Comparison of ENCODE assay signal across 23 mouse cellular contexts in the genomic region with DNA sequence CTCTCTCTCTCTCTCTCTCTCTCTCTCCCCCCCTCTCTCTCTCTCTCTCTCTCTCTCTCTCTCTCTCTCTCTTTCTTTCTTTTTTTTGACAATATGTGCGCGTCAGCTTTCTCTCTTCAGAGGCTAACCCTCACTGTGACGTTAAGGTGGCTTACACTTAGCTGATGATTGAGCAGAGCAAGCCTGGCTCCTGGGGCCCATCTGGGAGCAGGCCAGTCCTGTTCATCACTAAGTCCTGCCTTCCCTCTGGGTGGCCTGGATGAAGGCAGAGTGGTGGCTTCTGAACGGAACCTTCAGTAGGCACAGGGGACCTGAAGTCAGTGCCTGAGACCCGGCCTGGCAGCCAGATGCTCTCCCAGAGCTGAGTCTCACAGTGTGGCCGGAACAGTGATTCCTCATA.
DNase-seq lines count a peak whose midpoint lies in the region; ATAC-seq lines count a peak whose summit lies in the region.
"Had no signal": no experiment of that assay in that cellular context is flagged by ENCODE, and none has a peak within 500 bp of the region (broad histone marks: within the 10 kb centered on the region; RNA-seq: fewer than 3 reads in every experiment).

No protein-coding gene starts in this region.

- no peak overlapping the region for H3K9ac ChIP-seq in neural tube, embryonic 15.5 days (replicated peaks)
- H3K9ac ChIP-seq in limb, embryonic 12.5 days (replicated peaks) = no peak overlapping the region
- no peak overlapping the region for H3K9ac ChIP-seq in forebrain, embryonic 16.5 days (replicated peaks; ENCODE audit: low read depth, low read length)
- H3K9ac ChIP-seq: embryonic facial prominence, embryonic 15.5 days; hindbrain, embryonic 15.5 days; intestine, embryonic 15.5 days; limb, embryonic 13.5 days; liver, embryonic 12.5 days; midbrain, embryonic 15.5 days had no signal

- 59% methylated on average over 6 of the region's 6 CpGs for WGBS in neural tube, embryonic 15.5 days
- WGBS in limb, embryonic 12.5 days = 43% methylated on average over 6 of the region's 6 CpGs
- 73% methylated on average over 6 of the region's 6 CpGs for WGBS in forebrain, embryonic 16.5 days

- no peaks in the 10 kb centered on the region for H3K4me1 ChIP-seq in neural tube, embryonic 15.5 days
- peaks cover 12% of the 10 kb centered on the region; the same call in 1 of the 2 replicates for H3K4me1 ChIP-seq in limb, embryonic 12.5 days (replicated peaks)
- no peaks in the 10 kb centered on the region for H3K4me1 ChIP-seq in forebrain, embryonic 16.5 days (replicated peaks; ENCODE audit: control insufficient read depth, insufficient read depth, low read length)
- H3K4me1 ChIP-seq: hindbrain, embryonic 15.5 days; intestine, embryonic 15.5 days; limb, embryonic 13.5 days; midbrain, embryonic 15.5 days had no signal

- no peaks in the 10 kb centered on the region for H3K27me3 ChIP-seq in neural tube, embryonic 15.5 days (replicated peaks)
- H3K27me3 ChIP-seq in limb, embryonic 12.5 days = no peaks in the 10 kb centered on the region
- no peaks in the 10 kb centered on the region for H3K27me3 ChIP-seq in forebrain, embryonic 16.5 days (replicated peaks; ENCODE audit: control insufficient read depth, insufficient read depth, low read length)
- H3K27me3 ChIP-seq: embryonic facial prominence, embryonic 15.5 days; hindbrain, embryonic 15.5 days; intestine, embryonic 15.5 days; limb, embryonic 13.5 days; liver, embryonic 12.5 days; midbrain, embryonic 15.5 days had no signal

- no peak for ATAC-seq in neural tube, embryonic 15.5 days (ENCODE audit: low FRiP score)
- ATAC-seq in CD4-positive, CD25-positive, alpha-beta regulatory T cell, adult 4 months = peak; percentile 19
- ATAC-seq in limb, embryonic 12.5 days (ENCODE audit: insufficient number of reproducible peaks, insufficient read depth, low FRiP score, low TSS enrichment, low read depth) = peak; percentile 47; the same call in 1 of the 2 replicates
- ATAC-seq in forebrain, embryonic 16.5 days = no peak
- ATAC-seq: intestine, embryonic 15.5 days; midbrain, embryonic 15.5 days; Patski had no signal

- no peak overlapping the region for H3K4me2 ChIP-seq in neural tube, embryonic 15.5 days
- H3K4me2 ChIP-seq in limb, embryonic 12.5 days = no peak overlapping the region
- no peak overlapping the region for H3K4me2 ChIP-seq in forebrain, embryonic 16.5 days (ENCODE audit: low read length)
- H3K4me2 ChIP-seq: limb, embryonic 13.5 days; midbrain, embryonic 15.5 days had no signal

- no peak overlapping the region for H3K4me3 ChIP-seq in neural tube, embryonic 15.5 days (replicated peaks)
- no peak overlapping the region for H3K4me3 ChIP-seq in limb, embryonic 12.5 days (replicated peaks)
- H3K4me3 ChIP-seq in forebrain, embryonic 16.5 days (replicated peaks; ENCODE audit: low read length) = no peak overlapping the region
- H3K4me3 ChIP-seq: embryonic facial prominence, embryonic 15.5 days; hindbrain, embryonic 15.5 days; intestine, embryonic 15.5 days; limb, embryonic 13.5 days; liver, embryonic 12.5 days; midbrain, embryonic 15.5 days had no signal

- no peaks in the 10 kb centered on the region for H3K36me3 ChIP-seq in neural tube, embryonic 15.5 days
- no peaks in the 10 kb centered on the region for H3K36me3 ChIP-seq in limb, embryonic 12.5 days
- no peaks in the 10 kb centered on the region for H3K36me3 ChIP-seq in forebrain, embryonic 16.5 days (ENCODE audit: control insufficient read depth, insufficient read depth)
- H3K36me3 ChIP-seq: embryonic facial prominence, embryonic 15.5 days; hindbrain, embryonic 15.5 days; intestine, embryonic 15.5 days; limb, embryonic 13.5 days; liver, embryonic 12.5 days; midbrain, embryonic 15.5 days had no signal

- H3K27ac ChIP-seq in neural tube, embryonic 15.5 days (replicated peaks) = no peak overlapping the region
- H3K27ac ChIP-seq in limb, embryonic 12.5 days = no peak overlapping the region
- no peak overlapping the region for H3K27ac ChIP-seq in forebrain, embryonic 16.5 days (ENCODE audit: low read length)
- H3K27ac ChIP-seq: hindbrain, embryonic 15.5 days; intestine, embryonic 15.5 days; layer of hippocampus, adult 2 months; limb, embryonic 13.5 days; midbrain, embryonic 15.5 days had no signal

- peak; percentile 16 for DNase-seq in embryo, embryonic 10 days (ENCODE audit: low spot score)
- DNase-seq in embryo, embryonic 9.5 days (ENCODE audit: extremely low spot score) = no peak
- DNase-seq in neural tube, embryonic 10.5 days (ENCODE audit: extremely low spot score, low spot score) = peak; percentile 31
- DNase-seq in retina, postnatal 1 day = no peak
- DNase-seq: adrenal gland, adult 8-10 months; cerebellum, adult 11-12 months; gastrocnemius, postnatal 36 days; heart, postnatal 36 days; kidney, adult 8-10 months; kidney, postnatal 14 days; right cerebral cortex, postnatal 14 days had no signal

- no peaks in the 10 kb centered on the region for H3K9me3 ChIP-seq in neural tube, embryonic 15.5 days (replicated peaks)
- H3K9me3 ChIP-seq in limb, embryonic 12.5 days = peaks cover 4% of the 10 kb centered on the region; the same call in 1 of the 2 replicates
- H3K9me3 ChIP-seq in forebrain, embryonic 16.5 days (ENCODE audit: control insufficient read depth, low read length) = no peaks in the 10 kb centered on the region
- H3K9me3 ChIP-seq: embryonic facial prominence, embryonic 15.5 days; hindbrain, embryonic 15.5 days; intestine, embryonic 15.5 days; limb, embryonic 13.5 days; midbrain, embryonic 15.5 days had no signal

Comparison
In these comparisons a context has a peak if more than half of its experiments do, and no peak if none do; other contexts are left out.
1. DNase-seq: peak in embryo, embryonic 10 days (single experiment) and neural tube, embryonic 10.5 days (single experiment); none in embryo, embryonic 9.5 days (single experiment) and retina, postnatal 1 day (single experiment).
2. ATAC-seq: peak in CD4-positive, CD25-positive, alpha-beta regulatory T cell, adult 4 months (single experiment) and limb, embryonic 12.5 days (single experiment); none in neural tube, embryonic 15.5 days (single experiment) and forebrain, embryonic 16.5 days (single experiment).